Mouse (Mus musculus) hindbrain, embryonic 11.5 days (tissue): ENCODE data around the gene Ccno. TPM values are rescaled to one million over a fixed set of nuclear protein-coding genes. Genes with fewer than 3 reads are reported as not detected.

ENCODE experiments used
- ATAC-seq: fragments of 200-750 bp; cut with Nextera tagmentation; 2 replicates; pipeline ENCODE4 v1.8.0; 2017; ENCODE audit warnings: mild to moderate bottlenecking, moderate TSS enrichment, moderate library complexity; ENCODE audit not compliant: low FRiP score
- DNase-seq: peaks from one replicate; pipeline ENCODE4 v3.0.0-alpha.2; 2015; ENCODE audit warnings: low spot score
- H3K27ac ChIP-seq: fragments of 300-500 bp; sonication (generic); 2 replicates; pipeline ENCODE4 v1.5.1; 2014; ENCODE audit warnings: mild to moderate bottlenecking, low read depth, low read length
- H3K27me3 ChIP-seq: fragments of 300-500 bp; sonication (generic); 2 replicates; pipeline ENCODE4 v1.6.1; 2014; ENCODE audit warnings: mild to moderate bottlenecking, low read length, moderate library complexity, mixed read lengths; ENCODE audit not compliant: control insufficient read depth, insufficient read depth
- H3K36me3 ChIP-seq: fragments of 300-500 bp; sonication (generic); 2 replicates; pipeline ENCODE4 v1.6.1; 2014; ENCODE audit warnings: mild to moderate bottlenecking, low read length, moderate library complexity, mixed read lengths; ENCODE audit not compliant: control insufficient read depth, insufficient read depth
- H3K4me1 ChIP-seq: fragments of 300-500 bp; sonication (generic); replicated peaks from 2 replicates; pipeline ENCODE4 v1.6.1; 2014; ENCODE audit warnings: low read length, mixed read lengths; ENCODE audit not compliant: control insufficient read depth, insufficient read depth
- H3K4me2 ChIP-seq: fragments of 300-500 bp; sonication (generic); replicated peaks from 2 replicates; pipeline ENCODE4 v1.6.1; 2014; ENCODE audit warnings: mild to moderate bottlenecking, low read depth, low read length
- H3K4me3 ChIP-seq: fragments of 300-500 bp; sonication (generic); 2 replicates; pipeline ENCODE4 v1.5.1; 2014; ENCODE audit warnings: low read depth, low read length
- H3K9ac ChIP-seq: fragments of 300-500 bp; sonication (generic); 2 replicates; pipeline ENCODE4 v1.6.1; 2014; ENCODE audit warnings: low read depth, low read length
- H3K9me3 ChIP-seq: fragments of 300-500 bp; sonication (generic); 2 replicates; pipeline ENCODE4 v1.6.1; 2016; ENCODE audit warnings: low read length; ENCODE audit not compliant: control insufficient read depth
- WGBS: fragments of 180-500 bp; shearing (Covaris S2); extraction: QIAGEN DNeasy Blood & Tissue Kit; methylation state at CpG from one replicate; pipeline ENCODE4 v1.1.7; 2014; 5-methylcytosine and 5-hydroxymethylcytosine counted together
- microRNA counts: library from miRNA; unstranded; fragments of <30 nt; microRNA quantifications from one replicate; lab custom pipeline; 2015
- polyA plus RNA-seq: library from polyadenylated mRNA; unstranded; fragments of >200 nt; fragmentation: Nextera tagmentation; extraction: Ambion mirVana; gene quantifications from 2 replicates; pipeline ENCODE4 v1.2.1, GENCODE M21; 2014

Ccno gene
- polyA plus RNA-seq, 1 experiment from 2014 or later, result 2.6 TPM

GRCm38 (mm10) chr13:113035852-113036251, 48.2 kb downstream of the Ccno start:
- H3K4me3 ChIP-seq, result peak overlapping the region; percentile 50; the same call in 1 of the 2 replicates
- H3K27me3 ChIP-seq, result peaks cover 27% of the 10 kb centered on the region
- peaks cover 7% of the 10 kb centered on the region for H3K4me1 ChIP-seq
- peak; percentile 70 for ATAC-seq
- peak overlapping the region; percentile 97 for H3K4me2 ChIP-seq
- H3K27ac ChIP-seq, result no peak overlapping the region
- WGBS, result under 1% methylated on average over 4 of the region's 4 CpGs
- H3K36me3 ChIP-seq, result no peaks in the 10 kb centered on the region
- H3K9ac ChIP-seq, result no peak overlapping the region
- DNase-seq, result peak; percentile 90
- no peaks in the 10 kb centered on the region for H3K9me3 ChIP-seq

MicroRNA genes within 50 kb of the gene (microRNA counts, 519-probe panel; counts per million panel counts)
- microRNA mmu-miR-449a (lab: Ali Mortazavi, UCI), result 5,171 counts per million, percentile 71 among the panel's probes with 10 or more counts
- not detected for microRNA mmu-miR-449b (lab: Ali Mortazavi, UCI)
- microRNA mmu-miR-449c (lab: Ali Mortazavi, UCI), result not detected

Other genes with a start within 250 kb of the Ccno start
- 22.1 and 24.0 TPM in 2 replicates for gene Plpp1, start 187.0 kb upstream of the Ccno start, polyA plus RNA-seq
- 94.7 and 103 TPM in 2 replicates for gene Mtrex, start 60.4 kb upstream of the Ccno start, polyA plus RNA-seq
- 33.5 and 42.3 TPM in 2 replicates for gene Dhx29, start 60.3 kb upstream of the Ccno start, polyA plus RNA-seq
- gene Mcidas, start 6.0 kb downstream of the Ccno start, polyA plus RNA-seq, result 2.2 and 2.7 TPM in 2 replicates
- 0.92 and 2.1 TPM in 2 replicates for gene Cdc20b, start 47.3 kb downstream of the Ccno start, polyA plus RNA-seq
- gene Gpx8, start 58.6 kb downstream of the Ccno start, polyA plus RNA-seq, result 103 and 105 TPM in 2 replicates
- gene Gzma, start 113.2 kb downstream of the Ccno start, polyA plus RNA-seq, result not detected in 2 replicates
- 1.1 and 1.2 TPM in 2 replicates for gene Esm1, start 221.9 kb downstream of the Ccno start, polyA plus RNA-seq
- gene Gzmk, start 238.1 kb downstream of the Ccno start, polyA plus RNA-seq, result not detected in 2 replicates